Mouse (Mus musculus): ENCODE data around the gene Tbc1d22a. TPM values are rescaled to one million over a fixed set of nuclear protein-coding genes. Genes with fewer than 3 reads are reported as not detected.

Gene Tbc1d22a
- total RNA-seq, 4 experiments from 2014 or later: 32.9 to 34.3 (median 33.8) TPM

DNA sequence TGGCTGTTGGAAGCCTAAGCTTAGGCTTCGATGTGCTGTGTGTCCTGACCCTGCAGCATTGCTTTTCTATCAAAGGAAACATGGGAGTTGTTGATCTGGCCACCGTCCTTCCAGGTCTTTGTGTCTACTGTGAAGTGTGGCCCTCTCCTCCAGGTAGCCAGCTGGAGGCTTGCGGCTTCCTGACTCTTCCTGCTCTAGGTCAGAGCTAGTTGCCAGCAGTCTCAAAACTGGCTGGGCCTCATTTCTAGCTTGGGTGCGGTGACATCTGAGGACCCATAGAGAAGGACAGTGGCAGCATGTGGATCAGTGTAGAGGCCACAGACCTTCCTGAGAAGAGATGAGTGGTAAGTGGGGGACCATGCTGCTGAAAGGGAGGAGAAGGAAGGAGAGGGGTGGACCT, 120.0 kb downstream of the Tbc1d22a start:
- no peak for DNase-seq (ENCODE audit: low spot score in 2 of 2)

GRCm38 (mm10) chr15:86334745-86335144, 120.5 kb downstream of the Tbc1d22a start:
- DNase-seq (ENCODE audit: low spot score in 2 of 2): no peak

- DNase-seq (ENCODE audit: low spot score in 2 of 2): no peak
Measured at GRCm38 (mm10) chr15:86335781-86336180, 121.5 kb downstream of the Tbc1d22a start.

DNA sequence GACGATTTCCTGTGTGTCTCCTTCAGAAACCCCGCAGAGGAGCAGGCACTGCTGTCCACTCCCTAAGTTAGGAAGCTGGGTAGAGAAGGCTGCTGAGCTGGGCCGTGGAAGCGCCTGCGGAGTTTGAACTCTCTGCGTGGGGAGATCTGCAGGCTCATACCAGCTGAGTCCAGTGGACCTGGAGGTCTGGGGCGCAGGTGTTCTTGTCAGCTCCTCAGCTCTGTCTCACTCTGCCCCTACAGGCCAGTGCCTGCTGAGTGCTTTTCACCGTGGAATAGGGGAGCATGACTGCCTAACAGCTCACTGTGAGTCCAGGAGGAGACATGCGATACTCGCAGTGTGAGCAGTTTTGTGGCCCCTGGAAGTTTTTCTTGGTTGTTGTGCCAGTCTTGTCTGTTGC, 123.5 kb downstream of the Tbc1d22a start:
- DNase-seq (ENCODE audit: low spot score in 2 of 2): no peak

GRCm38 (mm10) chr15:86339736-86340135, 125.5 kb downstream of the Tbc1d22a start:
- no peak for DNase-seq (ENCODE audit: low spot score in 2 of 2)

- DNase-seq (ENCODE audit: low spot score in 2 of 2): no peak
Measured at GRCm38 (mm10) chr15:86340766-86341165, 126.5 kb downstream of the Tbc1d22a start.

DNA sequence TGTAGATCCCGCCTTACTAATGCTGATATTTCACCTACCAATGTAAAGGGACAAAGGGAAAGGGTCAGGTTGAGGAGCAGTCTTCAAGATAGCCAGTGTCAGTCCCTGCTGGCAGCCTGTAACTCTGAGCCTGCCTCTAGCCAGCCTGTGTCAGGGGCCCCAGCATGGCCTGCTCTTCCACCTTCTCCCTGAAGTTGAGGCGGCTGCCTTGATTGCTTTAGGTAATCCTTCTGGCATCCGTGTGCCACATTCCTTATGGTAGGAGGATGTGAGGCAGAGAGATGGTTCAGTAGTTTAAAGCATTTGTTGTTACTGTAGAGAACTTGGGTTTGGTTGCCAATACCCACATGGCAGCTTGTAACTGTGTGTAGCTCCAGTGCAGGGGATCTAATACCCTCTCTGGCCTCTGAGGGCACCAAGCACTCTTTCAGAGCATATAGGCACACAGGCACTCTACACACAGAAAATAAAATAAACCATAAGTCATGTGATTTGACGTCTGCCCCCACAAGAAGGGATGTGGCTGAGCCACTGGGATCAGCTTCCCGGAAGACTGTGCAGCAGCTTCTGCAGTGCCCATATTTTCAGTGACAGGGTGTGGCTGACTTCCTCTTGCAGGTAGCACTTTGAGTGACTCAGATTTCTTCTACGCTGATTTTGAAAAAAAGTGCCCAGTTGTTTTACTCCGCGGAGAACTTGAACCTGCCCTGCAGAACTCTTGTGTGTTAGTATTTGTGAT, 128.5 kb downstream of the Tbc1d22a start:
- DNase-seq (ENCODE audit: low spot score in 2 of 2): no peak

GRCm38 (mm10) chr15:86344906-86345331, 130.7 kb downstream of the Tbc1d22a start:
- DNase-seq (ENCODE audit: low spot score in 2 of 2): peak in 1 of 2 experiments; percentile 35

DNA sequence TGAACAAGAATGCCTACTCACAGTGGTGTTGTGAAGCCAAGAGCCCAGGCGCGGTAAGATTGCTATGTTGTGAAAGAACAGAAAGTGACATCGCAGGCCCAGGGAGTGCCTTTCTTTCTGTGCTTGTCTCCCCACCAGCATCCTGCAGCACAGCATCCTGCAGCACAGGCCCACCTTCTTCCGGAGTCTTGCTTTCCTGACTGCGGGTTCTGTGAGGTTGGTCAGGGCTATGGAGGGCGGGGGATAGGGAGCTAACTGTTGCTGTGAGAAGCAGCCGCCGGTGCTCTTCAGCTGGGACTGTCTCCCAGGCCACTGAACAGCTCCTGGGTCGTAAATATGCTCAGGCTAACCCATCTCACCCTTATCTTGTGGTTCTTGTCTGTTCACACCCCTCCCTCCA, 131.6 kb downstream of the Tbc1d22a start:
- no peak for DNase-seq (ENCODE audit: low spot score in 2 of 2)

GRCm38 (mm10) chr15:86346606-86347005, 132.3 kb downstream of the Tbc1d22a start:
- no peak for DNase-seq (ENCODE audit: low spot score in 2 of 2)

GRCm38 (mm10) chr15:86354932-86355331, 140.7 kb downstream of the Tbc1d22a start:
- DNase-seq (ENCODE audit: low spot score in 2 of 2): no peak

DNA sequence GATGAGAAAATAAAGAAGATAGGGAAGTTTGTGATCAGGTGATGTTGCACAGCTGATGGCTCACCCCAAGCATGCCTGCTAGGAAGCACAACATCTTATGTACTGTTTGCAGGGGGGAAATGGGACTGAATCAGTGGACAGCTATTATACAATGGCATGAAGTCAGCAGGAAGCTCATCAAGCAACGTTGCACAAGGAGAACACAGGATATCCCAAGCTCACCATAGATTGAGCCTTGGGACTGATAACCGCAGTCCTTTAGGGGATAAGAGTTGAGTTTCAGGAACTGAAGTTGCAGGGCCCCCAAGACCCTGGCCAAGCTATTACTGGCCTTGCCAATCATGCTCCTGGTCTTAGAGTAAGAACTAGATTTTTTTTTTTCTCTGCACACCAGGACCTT, 141.6 kb downstream of the Tbc1d22a start:
- DNase-seq (ENCODE audit: low spot score in 2 of 2): no peak

- DNase-seq (ENCODE audit: low spot score in 2 of 2): no peak
Measured at GRCm38 (mm10) chr15:86360376-86360775, 146.1 kb downstream of the Tbc1d22a start.

- peak; percentile 18 to 61 for DNase-seq (ENCODE audit: low spot score in 2 of 2)
Measured at GRCm38 (mm10) chr15:86362306-86363150, 148.3 kb downstream of the Tbc1d22a start.

DNA sequence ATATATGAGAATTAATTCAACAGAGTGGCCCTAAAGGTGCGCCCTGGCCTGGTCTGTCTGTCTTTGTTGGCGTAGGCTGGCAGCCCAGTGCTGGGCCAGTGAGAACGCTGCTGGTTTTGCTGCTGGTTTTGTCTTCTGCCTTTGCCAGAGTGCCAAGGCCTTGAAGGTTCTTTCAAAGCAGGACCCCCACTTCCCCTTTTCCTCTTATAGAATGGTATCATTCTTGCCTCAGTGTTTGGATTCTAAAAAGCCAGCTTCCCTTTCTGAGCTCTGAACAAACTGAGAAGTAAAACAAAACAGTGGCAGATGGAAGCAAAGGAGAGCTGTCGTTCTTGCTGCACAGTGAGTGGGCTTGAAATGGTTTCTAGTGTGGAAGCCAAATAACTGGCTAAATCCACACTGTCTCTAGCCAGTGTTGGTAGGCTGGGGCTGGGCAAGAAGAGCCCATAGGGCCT, 149.6 kb downstream of the Tbc1d22a start:
- peak in 1 of 2 experiments; percentile 47 for DNase-seq (ENCODE audit: low spot score in 2 of 2)

DNA sequence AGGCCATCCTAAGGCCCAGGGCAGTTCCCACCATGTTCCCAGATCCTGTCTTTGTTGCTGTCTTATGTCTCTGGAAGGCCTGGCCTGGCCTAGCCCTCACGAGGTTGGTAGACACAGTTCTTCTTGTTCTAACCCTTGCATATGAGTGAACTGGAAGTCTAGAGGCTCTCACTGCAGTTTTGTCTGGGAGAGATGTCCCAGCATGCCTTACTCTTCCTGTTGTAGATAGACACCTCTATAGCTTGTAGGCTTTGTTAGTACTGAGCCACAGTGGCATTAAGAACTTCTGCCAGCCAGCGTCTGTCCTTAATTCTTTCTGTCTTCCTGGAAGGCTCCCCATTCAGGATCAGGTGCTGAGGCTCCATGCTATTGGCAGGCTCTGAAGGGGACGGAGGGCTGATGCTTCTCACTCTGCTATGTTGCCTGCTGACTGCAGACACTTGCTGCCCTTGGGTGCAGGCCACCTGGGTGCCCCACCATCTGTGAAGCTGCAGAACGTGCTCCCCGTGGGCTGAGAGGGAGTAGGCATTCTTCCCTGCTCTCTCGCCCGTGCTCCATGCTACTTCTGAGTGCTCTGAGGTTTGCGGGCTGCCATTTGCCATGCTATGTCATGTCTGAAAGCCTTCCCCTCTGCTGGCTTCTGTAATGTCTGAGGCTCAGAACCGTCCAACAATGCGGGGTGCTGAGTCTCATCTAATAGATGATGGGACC, 150.8 kb downstream of the Tbc1d22a start:
- DNase-seq (ENCODE audit: low spot score in 2 of 2): no peak

- DNase-seq (ENCODE audit: low spot score in 2 of 2): no peak
Measured at GRCm38 (mm10) chr15:86366726-86367125, 152.5 kb downstream of the Tbc1d22a start.

- no peak for DNase-seq (ENCODE audit: low spot score in 2 of 2)
Measured at GRCm38 (mm10) chr15:86367247-86367646, 153.0 kb downstream of the Tbc1d22a start.

DNA sequence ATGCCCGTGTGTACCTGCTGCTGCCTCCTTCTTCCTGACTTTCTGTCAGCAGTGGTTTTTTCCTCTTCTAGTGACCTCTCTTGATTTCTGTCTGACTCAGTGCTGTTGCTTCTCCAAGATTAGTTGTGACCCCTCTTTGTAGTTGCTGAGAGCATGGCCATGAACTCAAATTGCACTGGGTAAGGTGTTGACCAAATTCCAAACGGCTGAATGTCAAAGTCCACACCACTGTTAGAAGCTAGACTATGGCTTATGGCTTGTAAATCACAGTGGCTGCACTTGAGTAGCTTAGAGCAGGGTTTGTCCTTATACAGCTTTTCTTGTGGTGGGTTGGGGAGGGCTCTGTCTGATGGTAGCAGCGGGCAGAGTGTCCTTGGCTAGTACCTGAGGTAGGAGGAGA, 156.6 kb downstream of the Tbc1d22a start:
- DNase-seq (ENCODE audit: low spot score in 2 of 2): no peak

DNA sequence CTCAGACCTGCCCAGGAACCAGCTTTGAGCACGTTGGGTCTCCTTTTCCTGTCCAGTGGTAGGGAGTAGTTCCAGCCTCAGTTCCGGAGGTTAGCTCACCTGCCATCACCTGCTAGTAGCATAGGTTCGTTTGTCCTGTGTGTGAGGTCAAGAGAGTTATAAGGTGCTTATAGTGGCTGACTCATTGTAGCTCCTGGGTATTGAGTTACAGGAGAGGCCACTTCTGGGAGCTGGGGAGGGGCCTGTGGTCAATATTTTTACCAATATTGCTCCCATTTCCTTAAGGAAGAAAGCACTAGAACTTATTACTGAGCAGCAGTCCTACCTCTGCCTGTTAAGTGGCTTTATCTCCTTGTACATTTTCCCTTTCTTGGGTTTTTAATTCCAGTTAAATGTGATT, 161.0 kb downstream of the Tbc1d22a start:
- DNase-seq (ENCODE audit: low spot score in 2 of 2): no peak

DNA sequence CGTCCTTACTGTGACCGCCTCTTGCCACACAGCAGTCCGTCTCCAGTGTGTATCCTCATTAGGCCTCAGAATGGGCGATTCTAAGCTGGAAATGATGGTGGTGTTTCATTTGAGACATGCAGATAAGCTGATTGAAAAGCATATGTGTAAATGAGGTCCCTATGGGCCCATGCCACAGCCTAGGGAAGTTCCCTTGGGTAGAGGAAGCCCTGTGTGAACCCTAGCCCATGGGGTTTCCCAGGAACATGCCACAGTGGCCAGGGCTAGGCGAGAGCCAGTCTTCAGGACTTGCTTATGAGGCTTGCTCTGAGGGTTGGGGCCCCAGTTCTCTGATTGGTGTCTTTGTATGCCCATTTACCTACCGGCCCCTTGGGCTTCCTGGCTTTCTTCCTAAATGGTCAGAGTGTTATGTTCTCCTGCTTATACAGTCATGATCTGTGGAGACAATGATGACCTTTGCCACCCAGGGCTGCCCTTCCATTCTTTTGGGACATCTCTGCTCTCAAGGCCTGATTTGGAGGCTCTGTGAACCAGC, 161.7 kb downstream of the Tbc1d22a start:
- DNase-seq (ENCODE audit: low spot score in 2 of 2): no peak

DNA sequence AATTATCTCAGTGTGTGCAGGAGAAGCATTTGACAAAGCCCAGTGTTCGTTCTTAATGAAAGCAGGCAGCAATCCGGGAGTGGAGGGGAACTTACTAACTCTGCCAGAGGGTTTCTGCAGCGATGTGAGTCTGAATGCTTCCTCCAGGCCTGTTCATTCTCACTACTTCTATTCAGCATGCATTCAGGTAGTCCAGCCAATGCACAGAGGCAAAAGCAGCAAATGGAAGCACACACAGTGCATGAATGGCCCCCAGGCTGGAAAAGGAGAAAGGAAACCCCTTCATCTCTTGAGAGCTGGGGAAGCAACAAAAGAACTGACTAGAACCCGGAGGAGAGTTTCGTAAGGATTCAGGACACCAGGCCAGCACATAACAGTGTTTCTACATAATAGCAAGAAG, 169.0 kb downstream of the Tbc1d22a start:
- DNase-seq (ENCODE audit: low spot score in 2 of 2): no peak
